In genomic region chr19:47168793-47169412, GRCm38 (mm10) we compare ENCODE assay signal across 8 mouse cellular contexts. TPM values are rescaled to one million over a fixed set of nuclear protein-coding genes. Genes with fewer than 3 reads are reported as not detected.
A peak's percentile ranks its signal among the peaks of the same experiment; 100 is the strongest.
DNase-seq lines count a peak whose midpoint lies in the region; ATAC-seq and TF ChIP-seq lines count a peak whose summit lies in the region.

No protein-coding gene starts in this region.

- no peak for TF ChIP-seq EP300 in liver, postnatal 0 days (IDR thresholded peaks at IDR 0.05; ENCODE audit: low read depth)

- H3K4me3 ChIP-seq in G1E (ENCODE audit: low read depth, low read length): no peak overlapping the region
- no peak overlapping the region for H3K4me3 ChIP-seq in forebrain, embryonic 16.5 days (replicated peaks; ENCODE audit: low read length)
- H3K4me3 ChIP-seq in liver, postnatal 0 days (ENCODE audit: low read depth, low read length): peak overlapping the region; percentile 14
- no peak overlapping the region for H3K4me3 ChIP-seq in neural tube, embryonic 12.5 days

- peaks cover 10% of the 10 kb centered on the region; the same call in 1 of the 2 replicates for H3K4me1 ChIP-seq in G1E (ENCODE audit: insufficient read depth, low read depth, low read length)
- no peaks in the 10 kb centered on the region for H3K4me1 ChIP-seq in forebrain, embryonic 16.5 days (replicated peaks; ENCODE audit: control insufficient read depth, insufficient read depth, low read length)
- no peaks in the 10 kb centered on the region for H3K4me1 ChIP-seq in liver, postnatal 0 days (ENCODE audit: insufficient read depth)
- H3K4me1 ChIP-seq in neural tube, embryonic 12.5 days: no peaks in the 10 kb centered on the region

- no peak overlapping the region for H3K9ac ChIP-seq in forebrain, embryonic 16.5 days (replicated peaks; ENCODE audit: low read depth, low read length)
- no peak overlapping the region for H3K9ac ChIP-seq in liver, postnatal 0 days (replicated peaks)
- H3K9ac ChIP-seq in neural tube, embryonic 12.5 days: no peak overlapping the region

- intact Hi-C loops in heart, postnatal 25 days (cut with DNase I): loop anchor here (1.0 kb wide), 1 partner anchor 48 kb away; no protein-coding TSS in a partner anchor

- peak; percentile 54 for ATAC-seq in G1E (ENCODE audit: extremely low read depth, insufficient number of reproducible peaks, low FRiP score, poor library complexity, severe bottlenecking)
- ATAC-seq in forebrain, embryonic 16.5 days: peak; percentile 70; the same call in 1 of the 2 replicates
- ATAC-seq in liver, postnatal 0 days: peak; percentile 72
- ATAC-seq in neural tube, embryonic 12.5 days (ENCODE audit: low FRiP score, low read depth): no peak

- DNase-seq in G1E (ENCODE audit: low spot score): peak; percentile 26
- peak; percentile 88 to 89 for DNase-seq in cerebellum, adult 18-20 months
- peak; percentile 44 for DNase-seq in heart, postnatal 25 days (ENCODE audit: low spot score)
- peak; percentile 91 for DNase-seq in layer of hippocampus, adult 11-12 months (ENCODE audit: low spot score)
- DNase-seq in liver, postnatal 0 days: peak; percentile 85
- DNase-seq in testis, postnatal 10 days (ENCODE audit: low spot score): peak; percentile 96

- H3K9me3 ChIP-seq in G1E (replicated peaks): no peaks in the 10 kb centered on the region
- no peaks in the 10 kb centered on the region for H3K9me3 ChIP-seq in forebrain, embryonic 16.5 days (ENCODE audit: control insufficient read depth, low read length)
- H3K9me3 ChIP-seq in liver, postnatal 0 days (ENCODE audit: low read length): no peaks in the 10 kb centered on the region
- no peaks in the 10 kb centered on the region for H3K9me3 ChIP-seq in neural tube, embryonic 12.5 days

- H3K4me2 ChIP-seq in forebrain, embryonic 16.5 days (ENCODE audit: low read length): peak overlapping the region; percentile 16
- H3K4me2 ChIP-seq in liver, postnatal 0 days (ENCODE audit: low read depth, low read length): peak overlapping the region; percentile 65
- peak overlapping the region; percentile 34 for H3K4me2 ChIP-seq in neural tube, embryonic 12.5 days (replicated peaks)

- TF ChIP-seq CTCF in G1E (IDR thresholded peaks at IDR 0.05; ENCODE audit: low read depth, low read length): peak; percentile 89
- peak; percentile 85 for TF ChIP-seq CTCF in liver, postnatal 0 days (IDR thresholded peaks at IDR 0.05; ENCODE audit: low read depth)

- peaks cover 4% of the 10 kb centered on the region; the same call in 1 of the 2 replicates for H3K27me3 ChIP-seq in G1E (ENCODE audit: insufficient read depth, low read length)
- peaks cover 3% of the 10 kb centered on the region; the same call in 1 of the 2 replicates for H3K27me3 ChIP-seq in forebrain, embryonic 16.5 days (replicated peaks; ENCODE audit: control insufficient read depth, insufficient read depth, low read length)
- H3K27me3 ChIP-seq in liver, postnatal 0 days (ENCODE audit: insufficient read depth, low read length): no peaks in the 10 kb centered on the region
- H3K27me3 ChIP-seq in neural tube, embryonic 12.5 days (replicated peaks): 0 out of 2 replicates have a peak, but pooled peaks cover 3% of the 10 kb centered on the region

- WGBS in forebrain, embryonic 16.5 days: 23% methylated on average over 11 of the region's 11 CpGs
- WGBS in liver, postnatal 0 days (ENCODE audit: insufficient replicate concordance): 15% methylated on average over 11 of the region's 11 CpGs
- 30% methylated on average over 11 of the region's 11 CpGs for WGBS in neural tube, embryonic 12.5 days

- H3K36me3 ChIP-seq in G1E (replicated peaks): no peaks in the 10 kb centered on the region
- H3K36me3 ChIP-seq in forebrain, embryonic 16.5 days (ENCODE audit: control insufficient read depth, insufficient read depth): no peaks in the 10 kb centered on the region
- H3K36me3 ChIP-seq in liver, postnatal 0 days (replicated peaks; ENCODE audit: insufficient read depth, low read length): no peaks in the 10 kb centered on the region
- H3K36me3 ChIP-seq in neural tube, embryonic 12.5 days: no peaks in the 10 kb centered on the region

- H3K27ac ChIP-seq in forebrain, embryonic 16.5 days (ENCODE audit: low read length): no peak overlapping the region
- H3K27ac ChIP-seq in liver, postnatal 0 days (ENCODE audit: low read depth): no peak overlapping the region
- no peak overlapping the region for H3K27ac ChIP-seq in neural tube, embryonic 12.5 days

RNA-seq across cellular contexts. Expression of gene Neurl1a, which starts 9.7 kb away (rescaled TPM):
- total RNA-seq in G1E (2014; fragmentation: Nextera tagmentation) (not detected in 2 replicates), G1E (2017) (0.05 and 0.06 TPM in 2 replicates)
- not detected in 2 replicates for polyA plus RNA-seq in G1E (2012)
- 7.2 and 11.0 TPM in 2 replicates for polyA plus RNA-seq in forebrain, embryonic 16.5 days (2015; fragmentation: Nextera tagmentation; extraction: Ambion mirVana)
- total RNA-seq in heart, postnatal 25 days (2021): 1 to 10 TPM; 1.0 to 1.1 TPM
- 0.76 and 0.89 TPM in 2 replicates for polyA plus RNA-seq in liver, postnatal 0 days (2015; fragmentation: Nextera tagmentation; extraction: Ambion mirVana)
- polyA plus RNA-seq in neural tube, embryonic 12.5 days (2016; fragmentation: Nextera tagmentation; extraction: Ambion mirVana): 6.3 TPM in 2 replicates

RNA-seq across cellular contexts. Expression of gene Calhm3, which starts 11.3 kb away (rescaled TPM):
- total RNA-seq in G1E (2014; fragmentation: Nextera tagmentation) (not detected in 2 replicates), G1E (2017) (0.16 TPM in 1 of 2 replicates, not detected in the other)
- polyA plus RNA-seq in G1E (2012): not detected in 2 replicates
- polyA plus RNA-seq in forebrain, embryonic 16.5 days (2015; fragmentation: Nextera tagmentation; extraction: Ambion mirVana): not detected in 2 replicates
- total RNA-seq in heart, postnatal 25 days (2021): not detected
- not detected in 2 replicates for polyA plus RNA-seq in liver, postnatal 0 days (2015; fragmentation: Nextera tagmentation; extraction: Ambion mirVana)
- polyA plus RNA-seq in neural tube, embryonic 12.5 days (2016; fragmentation: Nextera tagmentation; extraction: Ambion mirVana): not detected in 2 replicates

RNA-seq across cellular contexts. Expression of gene Calhm1, which starts 24.8 kb away (rescaled TPM):
- total RNA-seq in G1E (2014; fragmentation: Nextera tagmentation): not detected in 2 replicates
- total RNA-seq in G1E (2017): not detected in 2 replicates
- polyA plus RNA-seq in G1E (2012): not detected in 2 replicates
- polyA plus RNA-seq in forebrain, embryonic 16.5 days (2015; fragmentation: Nextera tagmentation; extraction: Ambion mirVana): not detected in 2 replicates
- not detected for total RNA-seq in heart, postnatal 25 days (2021)
- not detected in 2 replicates for polyA plus RNA-seq in liver, postnatal 0 days (2015; fragmentation: Nextera tagmentation; extraction: Ambion mirVana)
- not detected in 2 replicates for polyA plus RNA-seq in neural tube, embryonic 12.5 days (2016; fragmentation: Nextera tagmentation; extraction: Ambion mirVana)

RNA-seq across cellular contexts. Expression of gene Calhm2, which starts 30.8 kb away (rescaled TPM):
- total RNA-seq in G1E (2014; fragmentation: Nextera tagmentation) (not detected in 2 replicates), G1E (2017) (0.17 and 0.44 TPM in 2 replicates)
- 0.07 and 0.08 TPM in 2 replicates for polyA plus RNA-seq in G1E (2012)
- polyA plus RNA-seq in forebrain, embryonic 16.5 days (2015; fragmentation: Nextera tagmentation; extraction: Ambion mirVana): 0.84 and 1.4 TPM in 2 replicates
- 1 to 10 TPM; 3.4 to 3.9 TPM for total RNA-seq in heart, postnatal 25 days (2021)
- polyA plus RNA-seq in liver, postnatal 0 days (2015; fragmentation: Nextera tagmentation; extraction: Ambion mirVana): 2.0 and 2.6 TPM in 2 replicates
- polyA plus RNA-seq in neural tube, embryonic 12.5 days (2016; fragmentation: Nextera tagmentation; extraction: Ambion mirVana): 1.9 and 2.0 TPM in 2 replicates

Comparison
In these comparisons a context has a peak if more than half of its experiments do, and no peak if none do; other contexts are left out.
1. DNase-seq: peak in every context shown above with its lines; median percentile 96 in testis, postnatal 10 days; 91 in layer of hippocampus, adult 11-12 months; 88 in cerebellum, adult 18-20 months; 85 in liver, postnatal 0 days; 44 in heart, postnatal 25 days; 26 in G1E.